9 mouse cellular contexts compared by ENCODE assay signal in the genomic region with DNA sequence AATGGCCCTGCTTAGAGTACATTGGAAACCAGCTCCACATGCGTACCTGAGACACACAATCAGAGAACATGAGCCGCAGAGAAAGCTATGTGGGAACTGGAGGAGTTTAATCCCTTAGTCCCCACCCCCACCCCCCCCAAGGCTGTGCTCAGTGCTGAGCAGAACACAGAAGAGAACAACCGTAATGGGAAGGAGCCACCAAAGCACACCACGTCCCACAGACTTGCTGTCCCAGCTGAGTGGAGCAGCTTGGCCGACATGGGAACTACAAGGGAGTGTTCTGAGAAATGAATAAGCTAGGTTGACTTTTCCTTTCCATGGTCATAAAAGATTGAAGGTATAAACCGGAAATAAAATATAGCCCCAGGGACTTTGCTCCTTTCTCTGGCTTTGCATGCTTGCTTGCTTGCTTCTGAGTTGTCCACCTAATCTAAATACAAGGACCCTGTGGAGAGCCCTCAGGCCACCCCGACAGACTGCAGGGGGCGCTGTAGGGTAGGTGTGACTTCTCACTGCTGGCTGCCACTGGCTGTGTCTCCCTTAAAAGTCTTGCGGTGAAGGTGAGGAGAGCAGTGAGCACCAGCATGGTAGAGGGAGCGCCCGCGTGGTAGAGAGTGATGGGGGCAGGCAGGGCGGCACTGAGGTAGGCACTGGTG.
DNase-seq lines count a peak whose midpoint lies in the region; ATAC-seq and TF ChIP-seq lines count a peak whose summit lies in the region.
"Had no signal": no experiment of that assay in that cellular context is flagged by ENCODE, and none has a peak within 500 bp of the region (broad histone marks: within the 10 kb centered on the region; RNA-seq: fewer than 3 reads in every experiment).

No protein-coding gene starts in this region.

- H3K36me3 ChIP-seq in kidney, adult 2 months (ENCODE audit: control insufficient read depth, insufficient read depth, low read length) = no peaks in the 10 kb centered on the region

- no peak for TF ChIP-seq POLR2A in kidney, adult 2 months (IDR thresholded peaks at IDR 0.05; ENCODE audit: low read depth, low read length)

- peak; percentile 47 for TF ChIP-seq CTCF in kidney, adult 2 months (conservative IDR thresholded peaks at IDR 0.05; ENCODE audit: insufficient read depth, insufficient read length, low read depth, low read length)

- no peak overlapping the region for H3K27ac ChIP-seq in kidney, adult 2 months (ENCODE audit: insufficient read depth, low read depth, low read length)
- H3K27ac ChIP-seq: neural tube, embryonic 12.5 days had no signal

- no peaks in the 10 kb centered on the region for H3K27me3 ChIP-seq in kidney, adult 2 months (replicated peaks; ENCODE audit: control insufficient read depth, insufficient read depth, low read length)
- H3K27me3 ChIP-seq: neural tube, embryonic 12.5 days had no signal

- H3K4me3 ChIP-seq in kidney, adult 2 months (ENCODE audit: insufficient read depth, low read depth, low read length) = no peak overlapping the region
- H3K4me3 ChIP-seq: neural tube, embryonic 12.5 days had no signal

- peak; percentile 16 to 57 for DNase-seq in adrenal gland, adult 18-20 months (ENCODE audit: low spot score in 2 of 2)
- DNase-seq in adrenal gland, adult 8-10 months = no peak
- DNase-seq in ovary, postnatal 14 days (ENCODE audit: low spot score) = peak; percentile 51
- DNase-seq in ovary, adult 18-20 months (ENCODE audit: low spot score) = no peak
- DNase-seq in kidney, adult 2 months = peak; percentile 40
- DNase-seq in cerebellum, adult 8-10 months = no peak
- no peak for DNase-seq in left cerebral cortex, adult 11 months (ENCODE audit: low spot score)

- peak; percentile 53 for ATAC-seq in megakaryocyte progenitor cell, adult 5-6 weeks (replicated peaks; ENCODE audit: poor library complexity)

- 0 out of 2 replicates have a peak, but pooled peaks cover 3% of the 10 kb centered on the region for H3K4me1 ChIP-seq in kidney, adult 2 months (ENCODE audit: control insufficient read depth, insufficient read depth, low read length)

- WGBS in kidney, adult 2 months = 45% methylated on average over 13 of the region's 13 CpGs

Comparison
In these comparisons a context has a peak if more than half of its experiments do, and no peak if none do; other contexts are left out.
1. DNase-seq: peak in adrenal gland, adult 18-20 months (2 of 2), ovary, postnatal 14 days (single experiment) and kidney, adult 2 months (single experiment); none in adrenal gland, adult 8-10 months (single experiment), ovary, adult 18-20 months (single experiment), cerebellum, adult 8-10 months (single experiment) and left cerebral cortex, adult 11 months (single experiment).